Mouse (Mus musculus) adrenal gland, postnatal 4 days (tissue): ENCODE measurements around the gene Ikbip. TPM values are rescaled to one million over a fixed set of nuclear protein-coding genes. Genes with fewer than 3 reads are reported as not detected.

Experiments
- DNase-seq, 2 experiments: peaks; one replicate each; pipeline ENCODE4 v3.0.0; 2021 to 2022; ENCODE audit warnings: low spot score in 2 of 2, mixed read lengths in 2 of 2
- total RNA-seq, 2 experiments: library from RNA; stranded (reverse); gene quantifications; 2 replicates each; pipeline ENCODE4 v1.2.3; 2021

Ikbip gene
- total RNA-seq, 2 experiments from 2014 or later = 43.3 to 48.0 TPM

DNA sequence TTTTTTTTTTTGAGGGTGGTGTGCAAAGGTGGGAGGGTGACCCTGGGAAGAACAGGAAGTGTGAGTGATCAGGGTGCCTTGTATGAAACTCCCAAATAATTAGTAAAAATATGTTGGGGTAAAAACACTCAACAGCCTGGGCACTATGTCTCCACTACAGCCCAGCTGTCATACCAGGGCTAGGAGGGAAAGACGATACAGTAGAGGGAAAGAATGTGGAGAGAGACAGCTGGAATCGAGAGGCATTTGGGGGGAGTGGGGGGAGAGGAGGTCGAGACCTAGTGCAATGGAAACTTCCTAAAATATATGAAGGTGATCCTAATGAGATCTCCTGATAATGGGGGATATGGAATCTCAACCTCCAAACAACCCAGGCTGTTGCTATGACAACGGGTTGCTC is 27.1 kb downstream of the Ikbip start:
- DNase-seq = no peak

GRCm38 (mm10) chr10:91116958-91117357 is 34.2 kb downstream of the Ikbip start:
- DNase-seq = no peak

DNA sequence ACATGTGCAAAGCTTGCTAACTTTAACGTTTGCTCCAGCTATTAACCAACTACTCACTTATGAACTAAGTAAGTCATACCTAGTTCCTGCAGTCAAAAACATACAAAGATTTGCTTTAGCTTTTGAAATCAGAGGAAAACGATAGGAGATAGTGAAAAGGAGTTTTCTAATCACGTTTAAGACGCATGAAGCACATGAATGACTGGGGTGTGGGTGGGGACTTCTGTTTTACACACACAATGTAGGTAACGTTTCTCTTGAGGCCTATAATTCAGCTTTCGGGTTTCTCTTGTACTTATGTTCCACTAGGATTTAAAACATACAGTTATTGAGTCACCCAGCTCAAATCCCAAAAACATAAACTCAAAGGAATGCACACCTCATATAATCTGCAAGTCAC is 39.9 kb downstream of the Ikbip start:
- no peak for DNase-seq

- DNase-seq = peak; percentile 22 to 44
Observed at GRCm38 (mm10) chr10:91123281-91123827, 40.6 kb downstream of the Ikbip start.

DNA sequence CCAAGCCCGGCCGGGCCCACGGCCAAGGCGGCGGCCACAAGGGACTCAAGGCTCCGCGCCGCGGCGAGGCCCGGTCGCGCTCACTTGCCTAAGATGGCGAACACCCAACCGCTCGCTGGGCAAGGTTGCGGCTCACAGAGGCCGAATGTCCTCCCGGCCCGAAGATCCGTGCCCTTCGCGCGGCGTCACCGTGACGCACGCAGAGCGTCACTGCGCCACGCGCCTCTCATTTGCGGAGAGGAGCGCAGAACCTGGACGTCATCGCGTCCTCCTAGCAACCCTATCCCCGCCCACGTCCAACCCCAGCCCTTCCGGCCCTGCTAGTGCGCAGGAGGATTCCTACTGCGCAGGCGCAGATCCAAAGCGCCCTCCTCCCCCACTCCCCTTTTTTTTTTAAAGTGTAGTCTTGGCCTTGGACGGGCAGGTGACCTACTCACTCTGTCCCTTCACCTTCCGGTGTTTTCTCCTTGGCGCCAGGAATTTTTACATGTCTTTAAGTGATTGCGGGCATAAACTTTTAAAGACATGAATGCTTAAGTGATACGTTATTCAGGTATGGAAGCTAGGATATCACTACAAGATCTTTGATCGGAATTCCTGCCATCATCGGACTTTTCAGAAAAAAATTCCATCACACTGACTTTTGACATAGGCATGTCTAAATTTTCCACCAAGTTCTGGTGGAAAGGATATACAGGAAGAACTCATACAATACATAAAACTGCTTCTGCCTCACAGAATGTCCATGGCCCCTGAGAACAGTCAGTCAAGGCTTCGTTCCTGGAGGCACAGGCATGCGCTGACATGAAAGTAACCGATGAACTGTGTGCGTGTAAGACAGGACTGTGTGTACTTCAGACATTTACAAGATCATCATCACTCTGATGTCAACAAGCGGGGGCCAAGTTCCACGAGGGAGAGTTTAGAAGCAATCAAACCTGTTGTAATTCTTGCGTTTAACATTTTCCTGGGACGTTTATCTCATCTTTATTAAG is 41.4 kb downstream of the Ikbip start, which contains the start of gene Slc25a3:
Slc25a3 (minus strand) TSS at position 232 of the 995 bp plus-strand sequence.
- peak; percentile 90 to 94 for DNase-seq

- DNase-seq = no peak
Observed at GRCm38 (mm10) chr10:91126618-91127355, 44.0 kb downstream of the Ikbip start.

DNA sequence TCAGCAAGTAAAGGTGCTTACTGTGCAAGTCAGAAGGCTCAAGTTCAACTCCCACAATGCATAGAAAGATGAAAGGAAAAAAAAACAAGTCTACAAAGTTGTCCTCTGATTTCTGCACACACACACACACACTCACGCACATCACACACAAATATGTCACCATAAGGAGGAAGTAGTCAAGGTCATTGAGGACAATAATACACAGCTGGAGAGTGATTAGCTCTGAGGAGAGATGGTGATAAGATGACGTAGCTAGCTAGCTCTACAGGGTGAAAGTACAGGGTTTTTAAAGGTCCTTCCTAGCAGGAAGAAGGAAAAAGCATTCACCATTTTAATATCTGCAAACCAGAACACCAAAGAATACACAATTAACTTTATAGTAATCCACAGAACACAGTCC is 44.7 kb downstream of the Ikbip start:
- DNase-seq = no peak

DNA sequence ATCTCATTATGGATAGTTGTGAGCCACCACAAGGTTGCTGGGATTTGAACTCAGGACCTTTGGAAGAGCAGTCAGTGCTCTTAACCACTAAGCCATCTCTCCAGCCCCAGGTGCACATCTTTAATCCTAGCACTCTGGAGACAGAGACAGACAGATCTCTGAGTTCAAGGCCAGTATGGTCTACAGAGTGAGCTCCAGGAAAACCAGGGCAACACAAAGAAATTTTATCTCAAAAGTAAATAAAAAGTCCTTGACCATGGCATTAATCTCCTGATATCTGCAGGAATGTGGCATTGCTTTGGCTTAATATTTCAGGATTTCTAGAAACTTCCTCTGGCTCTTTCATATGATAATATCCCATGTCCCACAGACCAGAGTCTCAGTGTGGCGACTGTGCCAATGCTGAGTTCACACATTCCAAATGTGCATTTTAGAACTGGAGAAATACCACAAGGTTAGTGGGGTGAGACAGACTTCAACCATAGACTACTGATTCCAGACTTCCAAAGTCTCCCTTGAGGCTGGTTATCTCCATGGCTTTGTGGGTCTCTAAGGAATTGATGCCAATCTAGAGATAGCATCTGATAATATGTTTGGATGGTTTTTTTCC is 45.9 kb downstream of the Ikbip start:
- DNase-seq = no peak

GRCm38 (mm10) chr10:91130792-91131191 is 48.1 kb downstream of the Ikbip start:
- DNase-seq = no peak

DNA sequence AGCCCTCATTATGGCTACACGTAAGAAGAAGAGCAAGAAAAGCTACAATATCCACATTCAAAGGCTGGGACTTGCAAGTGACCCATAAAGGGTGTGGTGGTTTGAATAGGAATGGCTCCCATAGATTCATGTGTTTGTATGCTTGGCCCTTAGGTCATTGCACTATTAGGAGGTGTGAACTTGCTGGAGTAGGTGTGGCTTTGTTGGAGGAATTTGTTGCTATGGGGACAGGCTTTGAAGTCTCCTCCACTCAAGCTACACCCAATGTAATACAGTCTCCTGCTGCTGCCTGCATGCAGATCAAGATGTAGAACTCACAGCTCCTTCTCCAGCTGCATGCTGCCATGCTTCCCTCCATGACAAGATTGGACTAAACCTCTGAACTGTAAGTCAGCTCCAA is 48.8 kb downstream of the Ikbip start:
- no peak for DNase-seq

GRCm38 (mm10) chr10:91135302-91135972 is 52.7 kb downstream of the Ikbip start:
- DNase-seq = no peak

- DNase-seq = no peak
Observed at GRCm38 (mm10) chr10:91137400-91137799, 54.7 kb downstream of the Ikbip start.

GRCm38 (mm10) chr10:91138317-91138716 is 55.6 kb downstream of the Ikbip start:
- DNase-seq = no peak

- no peak for DNase-seq
Observed at GRCm38 (mm10) chr10:91139148-91139766, 56.5 kb downstream of the Ikbip start.

GRCm38 (mm10) chr10:91141564-91141963 is 58.8 kb downstream of the Ikbip start:
- no peak for DNase-seq

GRCm38 (mm10) chr10:91142654-91143191 is 60.0 kb downstream of the Ikbip start:
- no peak for DNase-seq

GRCm38 (mm10) chr10:91143313-91144230 is 60.8 kb downstream of the Ikbip start:
- no peak for DNase-seq

DNA sequence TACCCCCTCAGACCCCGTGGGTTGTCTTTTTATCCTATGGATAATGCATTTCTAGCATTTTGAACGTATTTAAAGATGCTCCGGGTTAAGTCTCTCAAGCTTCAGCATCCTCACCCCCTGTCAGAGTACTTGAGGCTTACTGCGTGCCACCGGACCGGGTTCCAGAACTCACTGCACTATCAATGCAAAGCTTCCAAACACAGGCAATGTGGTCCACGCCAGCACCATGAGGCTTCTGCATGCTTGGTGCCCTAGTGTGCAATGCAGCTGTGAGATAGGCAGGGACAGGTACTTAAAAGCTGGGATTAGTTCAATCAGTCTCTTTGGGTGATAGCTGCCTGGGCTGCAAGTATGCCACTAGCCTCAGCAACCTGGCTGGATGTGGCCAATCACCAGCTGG is 62.7 kb downstream of the Ikbip start:
- DNase-seq = no peak
